Mouse (Mus musculus): ENCODE measurements at regions not wholly inside any gene's neighbourhood (a gene's known extent, or its start where the extent isn't known, plus 50 kb on each side); places are given as distances from the start of the nearest gene placed in this dataset.

DNA sequence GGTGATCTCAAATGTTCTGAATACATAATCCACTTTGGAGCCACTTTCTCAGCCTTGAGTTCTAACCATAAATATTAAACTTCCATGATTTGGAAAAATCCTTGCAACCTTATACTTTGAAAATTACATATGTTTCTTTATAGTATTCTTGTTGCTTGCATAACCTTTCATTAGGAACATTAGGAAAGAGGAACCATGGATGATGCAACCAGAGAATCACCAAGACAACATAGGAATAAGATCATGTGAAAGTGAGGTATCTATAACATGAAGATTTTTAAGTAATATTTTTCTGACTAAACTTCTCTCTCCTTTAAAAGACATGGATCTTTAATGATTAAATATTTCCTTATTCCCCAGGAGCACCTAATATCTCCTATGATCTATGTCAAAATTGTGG lies 1057.0 kb downstream of the Pla2g4a start:
- no peak overlapping the region for H3K9ac ChIP-seq (ENCODE audit: low read depth, low read length)
- H3K27me3 ChIP-seq (ENCODE audit: insufficient read depth, low read length): no peaks in the 10 kb centered on the region
- TF ChIP-seq CTCF (IDR thresholded peaks at IDR 0.05; ENCODE audit: low read depth): no peak
- no peak overlapping the region for H3K4me2 ChIP-seq (ENCODE audit: low read length)
- H3K27ac ChIP-seq: no peak overlapping the region
- DNase-seq (ENCODE audit: low spot score) (no peak), ATAC-seq (replicated peaks; ENCODE audit: low FRiP score, low read depth) (no peak)
- no peaks in the 10 kb centered on the region for H3K36me3 ChIP-seq (ENCODE audit: insufficient read depth, low read length)
- no peak overlapping the region for H3K4me3 ChIP-seq (replicated peaks; ENCODE audit: low read depth, low read length)
- no peaks in the 10 kb centered on the region for H3K4me1 ChIP-seq (replicated peaks; ENCODE audit: insufficient read depth, low read length)
- no peaks in the 10 kb centered on the region for H3K9me3 ChIP-seq (replicated peaks; ENCODE audit: low read length)

DNA sequence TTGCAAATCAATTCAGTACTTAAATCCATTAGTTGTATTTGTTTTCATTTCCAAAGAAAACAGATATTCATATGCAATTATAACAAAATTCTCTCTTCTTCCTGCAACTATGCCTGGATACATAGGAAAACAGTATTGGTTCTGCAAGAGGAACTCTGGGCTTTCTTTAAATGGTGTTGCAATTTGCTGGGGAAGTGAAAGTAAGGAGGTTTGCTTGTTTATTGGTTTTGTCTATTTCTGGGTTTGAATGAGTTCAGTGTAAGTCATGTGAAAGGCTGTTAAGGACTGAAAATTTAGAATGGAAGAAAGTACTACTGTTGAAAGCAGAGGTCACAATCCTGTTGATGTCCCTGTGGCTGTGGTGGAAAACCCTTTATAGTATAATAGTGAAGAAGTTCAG lies 1058.0 kb downstream of the Pla2g4a start:
- Histone ChIP-seq H3K27me3 (ENCODE audit: insufficient read depth, low read length) (no peaks in the 10 kb centered on the region), H3K9me3 (replicated peaks; ENCODE audit: low read length) (no peaks in the 10 kb centered on the region), H3K4me3 (replicated peaks; ENCODE audit: low read depth, low read length) (no peak overlapping the region), H3K4me1 (replicated peaks; ENCODE audit: insufficient read depth, low read length) (no peaks in the 10 kb centered on the region), H3K9ac (ENCODE audit: low read depth, low read length) (no peak overlapping the region), H3K27ac (no peak overlapping the region), H3K36me3 (ENCODE audit: insufficient read depth, low read length) (no peaks in the 10 kb centered on the region), H3K4me2 (ENCODE audit: low read length) (no peak overlapping the region)
- TF ChIP-seq CTCF (IDR thresholded peaks at IDR 0.05; ENCODE audit: low read depth): no peak
- ATAC-seq (replicated peaks; ENCODE audit: low FRiP score, low read depth) (no peak), DNase-seq (ENCODE audit: low spot score) (no peak)

DNA sequence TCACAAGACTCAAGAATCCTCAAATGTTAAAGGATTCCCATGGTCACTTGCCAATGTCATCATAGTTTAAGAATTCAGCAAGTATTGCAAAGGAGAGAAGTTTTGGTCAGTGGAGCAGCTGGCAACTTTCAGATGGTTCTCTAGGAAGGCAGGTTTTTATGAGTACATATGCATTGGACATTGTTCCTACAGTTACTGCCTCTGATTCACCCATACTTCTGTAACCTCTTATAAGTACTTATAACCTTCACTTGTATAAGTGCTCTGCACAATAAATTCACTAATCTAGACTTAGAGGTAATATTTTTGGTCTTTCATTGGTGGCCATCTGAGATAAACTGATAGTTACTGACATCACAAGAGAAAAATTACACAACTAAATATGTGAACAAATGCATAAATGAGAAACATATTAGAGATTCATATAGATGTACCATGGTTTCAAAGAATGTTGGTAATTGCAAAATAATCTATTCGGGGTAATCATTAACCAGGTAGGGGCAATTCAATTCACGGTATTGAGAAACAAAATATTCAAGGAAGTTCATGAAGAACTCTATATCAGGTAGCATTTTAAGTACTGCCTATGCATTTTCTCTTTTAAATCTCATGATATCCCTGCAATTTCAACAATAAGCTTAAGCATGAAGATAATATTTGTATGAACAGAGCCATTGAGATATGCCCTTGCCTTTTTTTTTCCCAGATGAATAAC lies 1059.6 kb downstream of the Pla2g4a start:
- no peak overlapping the region for H3K4me2 ChIP-seq (ENCODE audit: low read length)

DNA sequence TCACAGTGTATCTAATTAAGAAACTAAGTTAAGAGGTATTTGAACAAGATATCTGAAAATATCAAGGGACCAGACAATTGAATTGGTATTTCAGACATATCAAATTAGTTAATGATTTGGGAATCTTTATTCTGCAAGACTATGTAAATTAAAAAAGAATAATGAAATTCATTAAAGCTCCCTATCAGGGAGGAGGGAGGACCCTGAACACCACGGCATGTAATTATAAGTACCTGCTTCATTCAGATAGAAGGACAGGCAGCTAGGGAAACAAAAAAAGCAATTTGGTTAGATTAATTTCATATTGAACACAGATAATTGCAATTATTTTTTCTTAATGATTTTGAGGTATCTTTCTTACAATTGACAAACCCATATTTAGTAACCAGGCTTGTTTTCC lies 1090.3 kb downstream of the Pla2g4a start:
- no peak for ATAC-seq (replicated peaks; ENCODE audit: low FRiP score, low read depth)
- Histone ChIP-seq H3K9me3 (replicated peaks; ENCODE audit: low read length) (no peaks in the 10 kb centered on the region), H3K4me1 (replicated peaks; ENCODE audit: insufficient read depth, low read length) (no peaks in the 10 kb centered on the region), H3K27me3 (ENCODE audit: insufficient read depth, low read length) (no peaks in the 10 kb centered on the region), H3K36me3 (ENCODE audit: insufficient read depth, low read length) (no peaks in the 10 kb centered on the region), H3K9ac (ENCODE audit: low read depth, low read length) (no peak overlapping the region), H3K4me3 (replicated peaks; ENCODE audit: low read depth, low read length) (no peak overlapping the region), H3K4me2 (ENCODE audit: low read length) (no peak overlapping the region), H3K27ac (no peak overlapping the region)
- WGBS: 90% methylated on average over 1 of the region's 1 CpGs
- no peak for TF ChIP-seq CTCF (IDR thresholded peaks at IDR 0.05; ENCODE audit: low read depth)
- no peak for DNase-seq (ENCODE audit: low spot score)

More for the DNA sequence above, 1059.6 kb downstream of the Pla2g4a start:
- Histone ChIP-seq H3K4me1 (replicated peaks; ENCODE audit: insufficient read depth, low read length) (no peaks in the 10 kb centered on the region), H3K9me3 (replicated peaks; ENCODE audit: low read length) (no peaks in the 10 kb centered on the region), H3K27ac (no peak overlapping the region), H3K36me3 (ENCODE audit: insufficient read depth, low read length) (no peaks in the 10 kb centered on the region), H3K4me3 (replicated peaks; ENCODE audit: low read depth, low read length) (no peak overlapping the region), H3K9ac (ENCODE audit: low read depth, low read length) (no peak overlapping the region), H3K27me3 (ENCODE audit: insufficient read depth, low read length) (no peaks in the 10 kb centered on the region)
- no peak for DNase-seq (ENCODE audit: low spot score)
- 81% methylated on average over 2 of the region's 2 CpGs for WGBS
- no peak for ATAC-seq (replicated peaks; ENCODE audit: low FRiP score, low read depth)
- TF ChIP-seq CTCF (IDR thresholded peaks at IDR 0.05; ENCODE audit: low read depth): no peak

DNA sequence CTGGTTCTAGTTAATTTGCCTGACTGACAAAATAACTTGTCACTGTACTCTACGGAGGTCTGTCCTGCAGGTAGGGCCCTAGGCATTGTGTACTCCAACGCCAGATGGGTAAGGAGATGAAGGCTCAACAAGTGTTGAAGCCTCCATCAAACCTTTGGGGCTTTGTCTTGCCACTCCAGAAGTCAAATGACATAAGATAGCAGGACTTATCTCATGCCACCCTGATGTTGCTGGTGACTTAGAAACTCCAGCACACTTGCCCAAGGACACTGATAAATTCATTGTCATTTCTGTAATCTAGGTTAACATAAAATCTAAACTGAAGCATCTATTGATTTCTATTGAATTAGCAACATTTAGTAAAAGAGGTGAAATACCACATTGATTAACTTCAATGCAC lies 1097.5 kb downstream of the Pla2g4a start:
- Histone ChIP-seq H3K27me3 (ENCODE audit: insufficient read depth, low read length) (no peaks in the 10 kb centered on the region), H3K36me3 (ENCODE audit: insufficient read depth, low read length) (no peaks in the 10 kb centered on the region), H3K27ac (no peak overlapping the region), H3K9ac (ENCODE audit: low read depth, low read length) (no peak overlapping the region), H3K4me2 (ENCODE audit: low read length) (no peak overlapping the region), H3K4me3 (replicated peaks; ENCODE audit: low read depth, low read length) (no peak overlapping the region), H3K9me3 (replicated peaks; ENCODE audit: low read length) (no peaks in the 10 kb centered on the region), H3K4me1 (replicated peaks; ENCODE audit: insufficient read depth, low read length) (no peaks in the 10 kb centered on the region)
- 78% methylated on average over 2 of the region's 2 CpGs for WGBS
- no peak for TF ChIP-seq CTCF (IDR thresholded peaks at IDR 0.05; ENCODE audit: low read depth)
- no peak for DNase-seq (ENCODE audit: low spot score)
- no peak for ATAC-seq (replicated peaks; ENCODE audit: low FRiP score, low read depth)

DNA sequence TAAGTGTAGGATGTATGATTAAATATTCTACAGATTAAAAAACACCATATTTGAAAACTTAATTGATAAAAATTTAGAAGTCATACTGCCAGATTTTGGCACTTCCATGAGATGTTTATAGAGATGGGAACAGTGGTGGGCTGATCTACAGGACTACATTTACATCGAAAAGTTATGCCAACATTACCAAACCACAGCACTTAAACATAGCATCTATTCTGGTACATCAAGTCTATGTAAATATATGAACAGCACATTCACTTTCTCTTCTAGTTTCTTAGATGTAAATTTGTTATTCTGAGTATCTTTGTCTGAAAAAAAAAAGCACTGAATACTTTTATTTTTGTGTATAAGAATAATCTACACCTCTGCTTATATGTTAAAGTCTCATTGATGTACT lies 1108.1 kb downstream of the Pla2g4a start:
- Histone ChIP-seq H3K9ac (ENCODE audit: low read depth, low read length) (no peak overlapping the region), H3K9me3 (replicated peaks; ENCODE audit: low read length) (no peaks in the 10 kb centered on the region), H3K27me3 (ENCODE audit: insufficient read depth, low read length) (no peaks in the 10 kb centered on the region), H3K4me3 (replicated peaks; ENCODE audit: low read depth, low read length) (no peak overlapping the region), H3K4me2 (ENCODE audit: low read length) (no peak overlapping the region), H3K36me3 (ENCODE audit: insufficient read depth, low read length) (no peaks in the 10 kb centered on the region), H3K4me1 (replicated peaks; ENCODE audit: insufficient read depth, low read length) (no peaks in the 10 kb centered on the region), H3K27ac (no peak overlapping the region)
- no peak for ATAC-seq (replicated peaks; ENCODE audit: low FRiP score, low read depth)
- WGBS: 90% methylated on average over 1 of the region's 1 CpGs
- no peak for DNase-seq (ENCODE audit: low spot score)
- TF ChIP-seq CTCF (IDR thresholded peaks at IDR 0.05; ENCODE audit: low read depth): no peak

DNA sequence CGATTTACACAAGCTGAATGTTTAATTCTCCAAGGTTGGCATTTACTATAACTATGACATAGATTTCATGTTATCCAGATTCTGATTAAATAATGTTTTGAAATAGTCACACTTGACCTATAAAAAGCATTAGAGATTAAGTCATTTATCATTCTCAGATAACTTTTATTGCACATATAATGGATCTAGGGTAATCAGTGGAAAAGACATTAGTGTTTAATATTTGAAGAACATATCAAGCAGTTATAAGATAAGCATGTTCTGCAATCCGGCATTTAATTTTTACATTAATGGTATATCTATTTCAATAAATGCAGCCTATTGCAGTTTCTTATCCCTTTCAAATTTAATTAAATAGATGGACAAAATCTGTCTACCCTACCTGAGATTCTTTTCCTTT lies 1114.5 kb downstream of the Pla2g4a start:
- Histone ChIP-seq H3K4me2 (ENCODE audit: low read length) (no peak overlapping the region), H3K9me3 (replicated peaks; ENCODE audit: low read length) (no peaks in the 10 kb centered on the region), H3K9ac (ENCODE audit: low read depth, low read length) (no peak overlapping the region), H3K27ac (no peak overlapping the region), H3K27me3 (ENCODE audit: insufficient read depth, low read length) (no peaks in the 10 kb centered on the region), H3K36me3 (ENCODE audit: insufficient read depth, low read length) (no peaks in the 10 kb centered on the region), H3K4me3 (replicated peaks; ENCODE audit: low read depth, low read length) (no peak overlapping the region), H3K4me1 (replicated peaks; ENCODE audit: insufficient read depth, low read length) (no peaks in the 10 kb centered on the region)
- DNase-seq (ENCODE audit: low spot score): no peak
- TF ChIP-seq CTCF (IDR thresholded peaks at IDR 0.05; ENCODE audit: low read depth): no peak
- no peak for ATAC-seq (replicated peaks; ENCODE audit: low FRiP score, low read depth)
- WGBS: 86% methylated on average over 2 of the region's 2 CpGs

Data from kidney, postnatal 0 days (tissue).